Mouse (Mus musculus) thymus, adult 18-20 months (tissue): Measurements from ENCODE around the gene Vps35l.

ENCODE experiments used
- DNase-seq, 2 experiments: peaks; one replicate each; pipeline ENCODE4 v3.0.0; 2022; ENCODE audit warnings: mixed read lengths in 2 of 2

Gene Vps35l

DNA sequence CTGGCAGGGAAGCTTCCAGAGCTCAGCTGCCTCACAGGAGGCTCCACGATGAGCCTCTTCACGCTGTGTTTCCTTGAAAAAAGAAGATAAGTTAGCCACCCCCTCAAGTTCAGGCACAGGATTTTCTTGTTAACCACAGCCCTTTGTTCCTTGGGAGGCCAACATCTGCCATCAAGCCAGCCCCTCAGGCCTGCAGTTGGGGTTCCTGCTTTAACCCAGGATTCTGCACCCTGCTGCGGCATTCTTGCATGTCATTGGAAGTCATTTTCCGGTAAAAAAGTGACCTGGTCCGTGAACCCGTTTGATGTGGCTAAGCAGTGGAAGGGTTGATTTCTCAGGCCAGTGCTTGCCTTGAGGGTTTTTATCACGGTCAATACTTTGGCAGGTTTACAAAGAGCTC, 84.4 kb downstream of the Vps35l start:
- DNase-seq, result no peak

DNA sequence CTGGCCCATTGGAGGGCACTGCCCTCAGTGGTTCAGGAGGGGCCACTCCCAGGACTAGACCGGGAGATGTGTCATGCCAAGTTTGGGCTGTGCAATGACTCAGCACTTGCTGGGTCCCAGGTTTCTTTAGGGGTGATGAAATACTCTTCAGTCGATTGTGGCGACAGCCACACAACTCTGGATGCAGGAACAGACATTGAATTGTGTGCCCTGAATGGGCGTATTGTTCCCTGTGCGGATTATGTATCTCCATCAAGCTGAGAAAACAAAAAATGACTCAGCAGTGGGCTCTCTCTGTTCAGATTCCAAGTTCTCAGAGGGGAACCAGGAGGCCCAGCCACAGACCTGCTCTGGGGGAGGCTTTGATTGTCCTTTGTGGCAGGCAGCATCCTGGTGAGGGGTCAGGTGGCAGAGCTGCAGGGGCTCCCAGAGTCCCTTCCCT, 88.0 kb downstream of the Vps35l start:
- DNase-seq, result no peak

DNA sequence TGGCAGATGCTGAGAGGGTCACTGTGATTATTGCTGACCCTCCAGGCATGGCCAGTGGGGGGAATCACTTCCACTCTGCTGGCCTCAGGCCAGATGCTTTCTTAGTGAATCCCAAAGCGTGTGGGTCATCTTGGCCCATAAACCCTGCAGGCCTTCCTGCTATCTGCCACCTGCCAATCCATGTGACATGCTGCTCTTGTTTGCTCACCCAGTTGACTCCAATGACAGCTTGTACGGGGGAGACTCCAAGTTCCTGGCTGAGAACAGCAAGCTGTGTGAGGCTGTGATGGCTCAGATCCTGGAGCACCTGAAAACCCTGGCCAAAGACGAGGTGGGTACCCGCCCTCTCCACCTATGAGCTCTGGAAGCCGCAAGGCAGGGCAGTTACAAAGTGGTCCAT, 97.9 kb downstream of the Vps35l start:
- DNase-seq, result no peak

- DNase-seq, result no peak
These were observed 101.2 kb downstream of the Vps35l start for GRCm38 (mm10) chr7:118841030-118841745.

GRCm38 (mm10) chr7:118841796-118842195, 101.8 kb downstream of the Vps35l start:
- no peak for DNase-seq

DNA sequence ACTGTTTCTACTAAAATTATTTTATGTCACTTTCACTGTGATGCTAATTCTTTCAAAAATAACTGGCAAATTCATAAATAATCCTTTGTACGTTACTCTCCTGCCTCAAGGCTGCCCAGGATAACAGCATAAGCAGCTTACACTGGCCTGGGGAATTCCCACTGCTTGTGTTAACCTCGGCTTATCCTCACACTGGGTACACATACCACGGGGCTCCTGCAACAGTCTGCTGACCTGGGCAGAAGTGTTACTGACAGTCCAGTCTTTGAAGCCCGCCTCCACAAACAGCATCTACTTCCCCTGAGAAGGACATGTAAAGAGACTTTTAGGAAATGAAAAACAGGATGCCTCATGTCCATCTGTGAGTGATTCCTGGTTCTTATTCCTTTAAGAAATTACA, 102.9 kb downstream of the Vps35l start:
- no peak for DNase-seq

DNA sequence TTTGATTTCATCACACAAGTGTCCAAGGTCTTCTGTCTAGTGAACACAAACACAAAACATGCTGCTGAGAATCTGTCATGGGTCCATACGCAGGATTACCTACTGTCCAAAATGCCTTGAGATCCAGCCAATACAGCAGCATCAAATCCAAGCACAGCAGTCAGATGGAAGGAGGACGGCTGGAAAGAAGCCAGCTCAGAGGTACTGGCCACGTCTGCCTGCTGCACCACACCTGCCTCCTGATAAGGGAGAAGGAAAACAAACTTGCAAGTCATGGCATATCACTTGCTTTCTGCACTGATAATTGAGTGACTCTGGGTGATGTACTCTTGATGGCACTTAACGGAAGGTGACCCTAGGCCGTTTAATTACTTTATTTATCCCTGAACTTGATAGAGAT, 105.1 kb downstream of the Vps35l start:
- DNase-seq, result no peak

- DNase-seq, result no peak
These were observed 106.3 kb downstream of the Vps35l start for GRCm38 (mm10) chr7:118846329-118846728.

DNA sequence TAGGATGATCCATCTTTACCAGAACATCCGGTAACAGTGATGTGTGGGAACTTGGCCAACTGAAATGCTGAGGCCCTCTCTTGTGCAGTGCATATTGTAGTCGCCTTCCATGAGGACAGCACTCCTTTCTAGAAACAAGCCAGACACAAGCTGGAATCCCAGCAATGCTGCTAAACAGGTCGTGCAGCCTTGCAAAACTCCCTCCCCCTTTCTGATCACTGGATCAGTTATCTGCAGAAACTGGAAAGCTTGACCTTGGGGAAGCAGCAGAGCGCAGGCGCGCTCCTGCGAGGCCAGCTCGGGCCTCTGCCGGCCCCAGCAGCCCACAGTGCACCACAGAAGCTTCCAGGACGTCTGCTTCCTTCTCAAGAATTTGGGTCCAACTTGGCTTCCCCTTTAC, 108.8 kb downstream of the Vps35l start:
- no peak for DNase-seq

GRCm38 (mm10) chr7:118849543-118850250, 109.7 kb downstream of the Vps35l start:
- DNase-seq, result no peak

DNA sequence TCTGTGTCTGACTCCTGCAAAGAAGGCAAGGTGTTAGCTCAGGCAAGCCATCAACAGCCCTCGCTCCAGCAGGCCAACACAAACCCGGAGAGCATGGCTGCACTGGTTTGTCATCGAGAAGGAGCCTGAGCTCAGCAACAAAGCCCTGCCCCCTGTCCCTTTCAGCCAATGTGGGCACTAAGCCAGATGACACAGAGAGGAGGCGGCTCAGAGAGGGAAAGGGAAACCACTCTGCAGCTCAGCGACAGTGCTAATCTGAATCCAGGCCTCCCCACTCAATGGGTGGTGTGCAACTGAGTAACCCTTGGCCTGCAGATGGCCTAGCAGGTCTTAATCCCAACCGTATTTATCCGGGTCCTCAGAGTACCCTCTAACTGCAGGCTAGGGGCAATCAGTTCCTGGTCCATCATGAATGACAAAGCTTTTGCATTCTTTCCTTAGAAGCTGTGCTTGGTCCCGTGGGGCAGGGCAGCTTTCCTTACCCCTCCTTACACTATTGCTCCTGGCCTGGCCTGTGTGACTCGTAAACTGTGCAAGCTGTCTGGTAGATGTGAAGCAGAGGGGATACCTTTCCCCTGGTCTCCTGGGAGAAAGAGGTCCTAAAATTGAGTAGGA, 110.8 kb downstream of the Vps35l start:
- no peak for DNase-seq

DNA sequence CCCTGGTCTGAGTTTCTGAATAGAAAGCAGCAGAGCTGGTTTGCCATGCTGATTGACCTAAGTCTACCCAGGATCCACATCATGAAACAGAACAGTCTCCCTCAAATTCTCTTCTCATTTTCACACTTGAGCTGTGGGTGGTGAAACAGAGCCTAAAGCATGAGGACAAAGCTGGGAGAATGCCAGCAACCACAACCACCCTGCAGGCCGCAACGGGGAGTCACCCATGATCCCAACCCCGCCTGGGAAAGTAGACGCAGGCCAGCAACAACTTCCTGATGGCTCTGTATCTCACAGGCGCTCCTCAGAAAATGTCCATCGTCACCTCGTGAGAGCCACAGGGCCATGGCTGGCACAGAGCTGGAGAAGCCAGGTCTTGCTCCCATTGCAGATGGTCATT, 111.5 kb downstream of the Vps35l start:
- no peak for DNase-seq

GRCm38 (mm10) chr7:118852611-118853010, 112.6 kb downstream of the Vps35l start:
- no peak for DNase-seq

GRCm38 (mm10) chr7:118854606-118855005, 114.6 kb downstream of the Vps35l start:
- no peak for DNase-seq

DNA sequence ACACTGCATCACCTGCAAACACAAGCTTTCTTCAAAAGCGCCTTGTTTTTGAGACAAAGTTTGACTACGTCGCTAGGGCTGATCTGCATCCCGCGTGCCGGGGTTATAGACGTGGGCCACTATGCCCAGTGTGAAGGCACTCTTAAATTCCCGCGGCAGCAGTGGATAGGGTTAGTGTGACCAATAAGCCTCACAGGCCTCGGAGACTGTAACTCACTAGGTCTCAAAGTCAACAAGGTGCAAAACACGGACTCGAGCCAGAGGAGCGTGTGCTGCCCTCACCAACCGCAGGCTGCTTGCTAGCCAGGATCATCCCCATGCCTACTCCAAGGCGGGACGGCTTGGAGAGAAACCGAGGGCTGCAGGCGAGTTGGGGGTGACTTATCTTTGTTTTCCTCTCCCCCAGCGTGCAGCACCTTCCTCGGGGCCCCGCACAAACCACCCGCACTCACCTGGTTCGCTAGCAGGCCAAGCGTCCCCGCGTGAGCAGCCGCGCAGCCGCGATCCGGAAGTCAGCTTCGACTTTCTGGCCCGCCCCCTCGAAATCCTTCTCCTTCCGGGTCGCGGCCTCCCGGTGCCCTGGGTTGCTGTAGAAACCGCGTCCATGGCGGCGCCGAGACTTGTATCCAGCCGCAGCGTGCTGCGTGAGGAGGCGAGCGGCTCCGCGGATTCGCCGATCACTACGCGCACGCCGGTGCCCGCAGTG, 115.3 kb downstream of the Vps35l start, which contains the start of gene Iqck:
Gene Iqck (plus strand): TSS at position 582 of the 706 bp plus-strand sequence.
- DNase-seq, result peak; percentile 80 to 81

DNA sequence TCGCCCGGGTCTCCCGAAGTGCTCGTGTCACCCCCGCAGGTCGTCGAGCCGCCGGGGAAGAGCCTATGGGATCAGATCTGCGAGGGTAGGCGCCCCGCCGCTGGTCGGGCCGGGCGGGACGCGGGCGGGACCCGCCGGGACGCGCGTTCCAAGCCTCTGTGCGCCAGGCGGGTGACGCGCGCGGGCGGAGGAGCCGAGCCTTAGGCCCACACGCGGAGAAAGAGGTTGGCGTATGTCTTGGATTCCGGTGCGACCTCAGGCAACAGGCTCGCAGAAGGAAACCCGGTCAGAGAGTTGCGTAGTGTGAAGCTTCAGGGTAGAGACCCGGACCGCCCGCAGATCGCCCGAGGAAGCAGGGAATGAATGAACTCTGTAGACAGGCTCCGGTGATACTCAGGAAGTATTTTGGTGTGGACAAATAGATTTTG, 115.9 kb downstream of the Vps35l start, which contains the start of gene Knop1:
Gene Knop1 (minus strand): TSS at position 378 of the 428 bp plus-strand sequence.
- no peak for DNase-seq

GRCm38 (mm10) chr7:118858640-118859039, 118.6 kb downstream of the Vps35l start:
- DNase-seq, result no peak

- no peak for DNase-seq
These were observed 125.3 kb downstream of the Vps35l start for GRCm38 (mm10) chr7:118865362-118865761.

GRCm38 (mm10) chr7:118879466-118880029, 139.5 kb downstream of the Vps35l start:
- no peak for DNase-seq

GRCm38 (mm10) chr7:118883957-118884356, 143.9 kb downstream of the Vps35l start:
- DNase-seq, result no peak

DNA sequence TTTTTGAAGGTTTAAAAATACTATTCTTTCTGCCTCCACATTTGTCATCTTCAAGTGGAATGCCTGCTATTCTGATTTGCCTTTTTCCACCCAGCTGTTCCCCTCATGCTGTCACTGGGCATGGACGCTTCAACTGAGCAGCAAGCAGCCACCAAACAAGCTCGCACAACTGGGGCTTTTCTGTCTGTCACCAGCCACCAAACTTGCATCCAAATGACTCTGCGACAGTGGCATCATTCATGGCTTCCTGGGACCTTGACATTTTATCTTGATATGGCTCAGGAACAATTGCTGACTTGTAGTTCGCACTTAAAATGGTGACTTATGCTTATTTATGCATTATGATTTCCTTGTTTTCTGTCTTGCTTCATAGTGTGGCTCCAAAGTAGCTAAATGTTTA, 144.9 kb downstream of the Vps35l start:
- no peak for DNase-seq

DNA sequence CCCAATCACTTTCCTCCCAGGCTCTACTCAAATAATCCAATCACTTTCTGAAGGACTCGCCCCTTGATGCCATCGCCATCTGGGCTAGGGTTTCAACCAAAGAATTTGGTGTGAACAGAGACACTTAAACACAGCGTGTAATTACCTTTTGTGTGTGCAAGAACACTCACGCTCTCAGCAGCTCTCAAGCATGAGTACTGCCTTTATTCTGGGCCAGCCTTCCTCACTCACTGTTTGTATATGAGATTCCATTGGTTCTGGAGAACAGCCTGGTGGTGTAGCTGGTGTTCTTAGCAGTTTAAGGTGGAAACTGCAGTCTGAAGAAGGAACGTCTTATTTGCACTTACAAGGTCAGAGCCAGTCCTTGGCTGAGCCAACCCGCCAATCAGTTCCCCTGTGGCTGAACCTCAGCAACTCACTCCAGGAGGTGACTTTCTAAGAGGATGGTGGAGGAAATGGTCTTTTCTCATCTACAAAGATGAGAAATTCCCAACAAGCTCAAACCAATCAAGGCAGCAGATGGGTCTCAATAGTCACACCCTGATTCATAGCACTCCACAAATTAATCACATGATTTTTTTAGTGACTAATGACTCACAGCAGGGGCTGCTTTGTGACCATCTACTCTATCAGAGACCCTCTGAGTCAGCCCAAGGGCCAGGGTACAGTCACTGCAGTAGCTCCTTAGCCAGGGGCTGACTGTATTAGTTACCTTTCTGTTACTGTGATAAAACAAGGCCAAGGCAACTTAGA, 147.5 kb downstream of the Vps35l start:
- DNase-seq, result no peak
